Mouse (Mus musculus): ENCODE measurements around the gene Klrd1.
"Not testable (repeated sequence)": the region's sequence is repeated elsewhere in the genome, so short reads cannot be mapped to it uniquely, and the experiment has no call there.

The Klrd1 gene

GRCm38 (mm10) chr6:129559641-129560027 lies 31.9 kb upstream of the Klrd1 start:
- TF ChIP-seq NANOG (IDR thresholded peaks at IDR 0.05; ENCODE audit: borderline replicate concordance, low read length) (no peak), CTCF (conservative IDR thresholded peaks at IDR 0.05; ENCODE audit: low read length) (no peak), POU5F1 (IDR thresholded peaks at IDR 0.05; ENCODE audit: borderline replicate concordance, low read length) (no peak)
- Histone ChIP-seq H3K9me3 (ENCODE audit: low read length) (peaks cover 6% of the 10 kb centered on the region), H3K4me1 (replicated peaks; ENCODE audit: low read depth, low read length) (no peaks in the 10 kb centered on the region), H3K27me3 (ENCODE audit: insufficient read depth, low read length) (no peaks in the 10 kb centered on the region; the same call in 1 of the 2 replicates), H3K4me3 (replicated peaks; ENCODE audit: low read length) (no peak overlapping the region), H3K36me3 (ENCODE audit: insufficient read depth, low read length) (no peaks in the 10 kb centered on the region)

GRCm38 (mm10) chr6:129565257-129565656 lies 26.3 kb upstream of the Klrd1 start:
- Histone ChIP-seq H3K36me3 (ENCODE audit: insufficient read depth, low read length) (no peaks in the 10 kb centered on the region), H3K4me3 (replicated peaks; ENCODE audit: low read length) (no peak overlapping the region), H3K9me3 (ENCODE audit: low read length) (no peaks in the 10 kb centered on the region), H3K27me3 (ENCODE audit: insufficient read depth, low read length) (no peaks in the 10 kb centered on the region), H3K4me1 (replicated peaks; ENCODE audit: low read depth, low read length) (no peaks in the 10 kb centered on the region)
- no peak for TF ChIP-seq CTCF (conservative IDR thresholded peaks at IDR 0.05; ENCODE audit: low read length)
- no peak for TF ChIP-seq NANOG (IDR thresholded peaks at IDR 0.05; ENCODE audit: borderline replicate concordance, low read length)
- no peak for TF ChIP-seq POU5F1 (IDR thresholded peaks at IDR 0.05; ENCODE audit: borderline replicate concordance, low read length)

- TF ChIP-seq POU5F1 (IDR thresholded peaks at IDR 0.05; ENCODE audit: borderline replicate concordance, low read length) (no peak), NANOG (IDR thresholded peaks at IDR 0.05; ENCODE audit: borderline replicate concordance, low read length) (no peak), CTCF (conservative IDR thresholded peaks at IDR 0.05; ENCODE audit: low read length) (no peak)
- no peak overlapping the region for H3K4me3 ChIP-seq (replicated peaks; ENCODE audit: low read length)
- no peaks in the 10 kb centered on the region for H3K36me3 ChIP-seq (ENCODE audit: insufficient read depth, low read length)
- H3K4me1 ChIP-seq (replicated peaks; ENCODE audit: low read depth, low read length), result no peaks in the 10 kb centered on the region
- H3K9me3 ChIP-seq (ENCODE audit: low read length), result no peaks in the 10 kb centered on the region
- H3K27me3 ChIP-seq (ENCODE audit: insufficient read depth, low read length), result no peaks in the 10 kb centered on the region
Measured at GRCm38 (mm10) chr6:129575315-129575714, 16.3 kb upstream of the Klrd1 start.

- H3K36me3 ChIP-seq (ENCODE audit: insufficient read depth, low read length), result no peaks in the 10 kb centered on the region
- TF ChIP-seq NANOG (IDR thresholded peaks at IDR 0.05; ENCODE audit: borderline replicate concordance, low read length), result no peak
- no peak for TF ChIP-seq CTCF (conservative IDR thresholded peaks at IDR 0.05; ENCODE audit: low read length)
- no peak for TF ChIP-seq POU5F1 (IDR thresholded peaks at IDR 0.05; ENCODE audit: borderline replicate concordance, low read length)
- H3K4me3 ChIP-seq (replicated peaks; ENCODE audit: low read length), result no peak within 1 kb of the TSS
- 0 out of 2 replicates have a peak, but pooled peaks cover 3% of the 10 kb centered on the region for H3K27me3 ChIP-seq (ENCODE audit: insufficient read depth, low read length)
- H3K4me1 ChIP-seq (replicated peaks; ENCODE audit: low read depth, low read length), result no peaks in the 10 kb centered on the region
- no peaks in the 10 kb centered on the region for H3K9me3 ChIP-seq (ENCODE audit: low read length)
Measured at GRCm38 (mm10) chr6:129577605-129578004, 14.0 kb upstream of the Klrd1 start, which contains the start of gene Klre1. TSS of gene Klre1 (plus strand) at chr6:129577905.

GRCm38 (mm10) chr6:129581274-129581673 lies 10.3 kb upstream of the Klrd1 start:
- no peak overlapping the region for H3K4me3 ChIP-seq (replicated peaks; ENCODE audit: low read length)
- no peaks in the 10 kb centered on the region for H3K36me3 ChIP-seq (ENCODE audit: insufficient read depth, low read length)
- 0 out of 2 replicates have a peak, but pooled peaks cover 3% of the 10 kb centered on the region for H3K27me3 ChIP-seq (ENCODE audit: insufficient read depth, low read length)
- H3K9me3 ChIP-seq (ENCODE audit: low read length), result peaks cover 4% of the 10 kb centered on the region; the same call in 1 of the 2 replicates
- no peaks in the 10 kb centered on the region for H3K4me1 ChIP-seq (replicated peaks; ENCODE audit: low read depth, low read length)
- TF ChIP-seq POU5F1 (IDR thresholded peaks at IDR 0.05; ENCODE audit: borderline replicate concordance, low read length) (no peak), CTCF (conservative IDR thresholded peaks at IDR 0.05; ENCODE audit: low read length) (peak; percentile 50), NANOG (IDR thresholded peaks at IDR 0.05; ENCODE audit: borderline replicate concordance, low read length) (no peak)

GRCm38 (mm10) chr6:129581896-129582295 lies 9.7 kb upstream of the Klrd1 start:
- Histone ChIP-seq H3K36me3 (ENCODE audit: insufficient read depth, low read length) (no peaks in the 10 kb centered on the region), H3K4me1 (replicated peaks; ENCODE audit: low read depth, low read length) (no peaks in the 10 kb centered on the region), H3K27me3 (ENCODE audit: insufficient read depth, low read length) (0 out of 2 replicates have a peak, but pooled peaks cover 3% of the 10 kb centered on the region), H3K4me3 (replicated peaks; ENCODE audit: low read length) (no peak overlapping the region), H3K9me3 (ENCODE audit: low read length) (peaks cover 4% of the 10 kb centered on the region; the same call in 1 of the 2 replicates)
- no peak for TF ChIP-seq POU5F1 (IDR thresholded peaks at IDR 0.05; ENCODE audit: borderline replicate concordance, low read length)
- no peak for TF ChIP-seq CTCF (conservative IDR thresholded peaks at IDR 0.05; ENCODE audit: low read length)

GRCm38 (mm10) chr6:129583014-129583413 lies 8.6 kb upstream of the Klrd1 start:
- 0 out of 2 replicates have a peak, but pooled peaks cover 3% of the 10 kb centered on the region for H3K27me3 ChIP-seq (ENCODE audit: insufficient read depth, low read length)
- no peaks in the 10 kb centered on the region for H3K36me3 ChIP-seq (ENCODE audit: insufficient read depth, low read length)
- no peaks in the 10 kb centered on the region for H3K4me1 ChIP-seq (replicated peaks; ENCODE audit: low read depth, low read length)
- no peak overlapping the region for H3K4me3 ChIP-seq (replicated peaks; ENCODE audit: low read length)
- peaks cover 4% of the 10 kb centered on the region; the same call in 1 of the 2 replicates for H3K9me3 ChIP-seq (ENCODE audit: low read length)
- no peak for TF ChIP-seq CTCF (conservative IDR thresholded peaks at IDR 0.05; ENCODE audit: low read length)
- no peak for TF ChIP-seq POU5F1 (IDR thresholded peaks at IDR 0.05; ENCODE audit: borderline replicate concordance, low read length)
- no peak for TF ChIP-seq NANOG (IDR thresholded peaks at IDR 0.05; ENCODE audit: borderline replicate concordance, low read length)

GRCm38 (mm10) chr6:129608372-129608771 lies 16.8 kb downstream of the Klrd1 start:
- Histone ChIP-seq H3K27me3 (ENCODE audit: insufficient read depth, low read length) (no peaks in the 10 kb centered on the region), H3K36me3 (ENCODE audit: insufficient read depth, low read length) (no peaks in the 10 kb centered on the region), H3K4me3 (replicated peaks; ENCODE audit: low read length) (no peak overlapping the region), H3K9me3 (ENCODE audit: low read length) (no peaks in the 10 kb centered on the region), H3K4me1 (replicated peaks; ENCODE audit: low read depth, low read length) (no peaks in the 10 kb centered on the region)
- TF ChIP-seq POU5F1 (IDR thresholded peaks at IDR 0.05; ENCODE audit: borderline replicate concordance, low read length) (no peak), CTCF (conservative IDR thresholded peaks at IDR 0.05; ENCODE audit: low read length) (no peak), NANOG (IDR thresholded peaks at IDR 0.05; ENCODE audit: borderline replicate concordance, low read length) (no peak)

GRCm38 (mm10) chr6:129623735-129624134 lies 32.2 kb downstream of the Klrd1 start, which contains the start of gene Klrk1:
TSS of gene Klrk1 (minus strand) at chr6:129623864.
- no peaks in the 10 kb centered on the region for H3K9me3 ChIP-seq (ENCODE audit: low read length)
- H3K36me3 ChIP-seq (ENCODE audit: insufficient read depth, low read length), result no peaks in the 10 kb centered on the region
- no peaks in the 10 kb centered on the region for H3K4me1 ChIP-seq (replicated peaks; ENCODE audit: low read depth, low read length)
- TF ChIP-seq POU5F1 (IDR thresholded peaks at IDR 0.05; ENCODE audit: borderline replicate concordance, low read length) (no peak), NANOG (IDR thresholded peaks at IDR 0.05; ENCODE audit: borderline replicate concordance, low read length) (no peak), CTCF (conservative IDR thresholded peaks at IDR 0.05; ENCODE audit: low read length) (no peak)
- H3K4me3 ChIP-seq (replicated peaks; ENCODE audit: low read length), result no peak within 1 kb of the TSS
- no peaks in the 10 kb centered on the region for H3K27me3 ChIP-seq (ENCODE audit: insufficient read depth, low read length)

- not testable (repeated sequence) for H3K4me3 ChIP-seq (replicated peaks; ENCODE audit: low read length); H3K27me3 ChIP-seq (ENCODE audit: insufficient read depth, low read length); H3K9me3 ChIP-seq (ENCODE audit: low read length); H3K36me3 ChIP-seq (ENCODE audit: insufficient read depth, low read length); H3K4me1 ChIP-seq (replicated peaks; ENCODE audit: low read depth, low read length)
Measured at GRCm38 (mm10) chr6:129631046-129631445, 39.5 kb downstream of the Klrd1 start.

- H3K36me3 ChIP-seq (ENCODE audit: insufficient read depth, low read length); H3K4me3 ChIP-seq (replicated peaks; ENCODE audit: low read length); H3K27me3 ChIP-seq (ENCODE audit: insufficient read depth, low read length); H3K9me3 ChIP-seq (ENCODE audit: low read length); H3K4me1 ChIP-seq (replicated peaks; ENCODE audit: low read depth, low read length): not testable (repeated sequence)
Measured at GRCm38 (mm10) chr6:129643237-129643636, 51.7 kb downstream of the Klrd1 start, which contains the start of gene Klrc3. TSS of gene Klrc3 (minus strand) at chr6:129643337.

GRCm38 (mm10) chr6:129644054-129644453 lies 52.5 kb downstream of the Klrd1 start:
- H3K4me1 ChIP-seq (replicated peaks; ENCODE audit: low read depth, low read length); H3K27me3 ChIP-seq (ENCODE audit: insufficient read depth, low read length); H3K36me3 ChIP-seq (ENCODE audit: insufficient read depth, low read length); H3K9me3 ChIP-seq (ENCODE audit: low read length); H3K4me3 ChIP-seq (replicated peaks; ENCODE audit: low read length): not testable (repeated sequence)
